In the genomic region with DNA sequence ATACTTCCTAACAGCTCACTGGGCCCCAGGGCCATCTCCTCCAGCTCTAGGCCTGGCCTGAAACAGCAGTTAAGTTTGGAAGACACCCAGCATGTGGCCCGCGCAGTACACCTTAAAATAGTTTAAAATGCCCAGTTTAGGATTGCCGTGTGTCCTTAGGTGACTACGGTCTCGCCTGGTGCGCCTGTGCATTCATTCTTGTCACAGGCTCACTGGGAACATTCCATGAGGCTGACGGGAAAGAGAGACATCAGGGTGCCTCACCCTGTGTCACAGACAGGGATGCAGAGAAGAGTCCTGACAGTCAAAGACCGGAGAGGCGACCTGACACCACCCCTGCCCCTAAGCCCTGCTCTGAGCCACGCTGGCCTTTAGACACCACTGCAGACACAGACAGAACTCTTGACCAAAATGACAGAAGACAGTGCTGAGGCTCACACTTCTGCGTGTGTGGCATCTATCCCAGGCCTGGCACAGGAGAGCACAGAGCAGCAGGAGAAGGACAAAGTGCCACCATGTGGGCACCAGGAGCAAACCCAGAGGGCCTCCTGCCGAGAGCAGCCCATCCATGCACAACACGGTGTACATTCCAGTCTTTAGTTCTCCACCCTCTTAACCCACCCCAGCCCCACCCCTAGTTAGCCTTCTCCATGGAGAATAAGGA, we compare ENCODE assay signal across 20 mouse cellular contexts. TPM values are rescaled to one million over a fixed set of nuclear protein-coding genes. Genes with fewer than 3 reads are reported as not detected.
DNase-seq lines count a peak whose midpoint lies in the region; ATAC-seq and TF ChIP-seq lines count a peak whose summit lies in the region.
"Had no signal": no experiment of that assay in that cellular context is flagged by ENCODE, and none has a peak within 500 bp of the region (broad histone marks: within the 10 kb centered on the region; RNA-seq: fewer than 3 reads in every experiment).

No protein-coding gene starts in this region.

- no peak overlapping the region for H3K4me2 ChIP-seq in heart, embryonic 12.5 days
- H3K4me2 ChIP-seq: forebrain, embryonic 15.5 days; hindbrain, embryonic 15.5 days; limb, embryonic 15.5 days; midbrain, embryonic 11.5 days had no signal

- TF ChIP-seq CTCF in layer of hippocampus, adult 2 months (conservative IDR thresholded peaks at IDR 0.05), result no peak

- H3K4me3 ChIP-seq in heart, embryonic 12.5 days, result no peak overlapping the region
- no peak overlapping the region for H3K4me3 ChIP-seq in layer of hippocampus, adult 2 months
- H3K4me3 ChIP-seq: erythroblast, embryonic 14.5 days; forebrain, embryonic 15.5 days; hindbrain, embryonic 15.5 days; limb, embryonic 15.5 days had no signal

- H3K9me3 ChIP-seq in heart, embryonic 12.5 days (replicated peaks), result no peaks in the 10 kb centered on the region
- H3K9me3 ChIP-seq: forebrain, embryonic 15.5 days; hindbrain, embryonic 15.5 days; limb, embryonic 15.5 days had no signal

- 81% methylated on average over 13 of the region's 13 CpGs for WGBS in heart, embryonic 12.5 days

- ATAC-seq in heart, embryonic 12.5 days (ENCODE audit: insufficient number of reproducible peaks, low FRiP score), result no peak
- ATAC-seq: intestine, postnatal 0 days had no signal

- DNase-seq in heart, adult 11 months, result peak; percentile 93
- no peak for DNase-seq in layer of hippocampus, adult 2 months (ENCODE audit: low spot score in 2 of 2)
- no peak for DNase-seq in layer of hippocampus, postnatal 25 days (ENCODE audit: extremely low spot score in 1 of 2, low spot score in 1 of 2)
- DNase-seq in cerebellum, postnatal 10 days, result peak; percentile 52 to 78
- peak; percentile 39 to 45 for DNase-seq in heart, postnatal 10 days
- DNase-seq in right cerebral cortex, adult 2 months (ENCODE audit: low spot score in 2 of 2), result no peak
- DNase-seq: gastrocnemius, postnatal 14 days; kidney, postnatal 25 days; layer of hippocampus, adult 9-11 months; lung, adult 2 months; lung, postnatal 4 days; right cerebral cortex, postnatal 25 days; thymus, postnatal 25 days had no signal

- no peaks in the 10 kb centered on the region for H3K27me3 ChIP-seq in heart, embryonic 12.5 days (replicated peaks)
- H3K27me3 ChIP-seq: forebrain, embryonic 15.5 days; hindbrain, embryonic 15.5 days; limb, embryonic 15.5 days had no signal

- peaks cover 41% of the 10 kb centered on the region for H3K4me1 ChIP-seq in heart, embryonic 12.5 days (replicated peaks)

- intact Hi-C loops in heart, postnatal 10 days (cut with DNase I), result no loop called here

- H3K27ac ChIP-seq in heart, embryonic 12.5 days (ENCODE audit: poor library complexity, severe bottlenecking), result no peak overlapping the region
- 0 out of 2 replicates have a peak overlapping the region, but pooled peaks have one; percentile 81 for H3K27ac ChIP-seq in layer of hippocampus, adult 2 months
- H3K27ac ChIP-seq: limb, embryonic 15.5 days had no signal

- peaks cover 19% of the 10 kb centered on the region for H3K36me3 ChIP-seq in heart, embryonic 12.5 days

- H3K9ac ChIP-seq in heart, embryonic 12.5 days, result no peak overlapping the region
- H3K9ac ChIP-seq: forebrain, embryonic 15.5 days; hindbrain, embryonic 15.5 days; limb, embryonic 15.5 days had no signal

RNA-seq across cellular contexts. Expression of gene Lpin1, which starts 58.5 kb away (rescaled TPM):
- 6.5 and 6.9 TPM in 2 replicates for polyA plus RNA-seq in heart, embryonic 12.5 days (2016; fragmentation: Nextera tagmentation; extraction: Ambion mirVana)
- total RNA-seq in layer of hippocampus, adult 2 months (2021), result 10 to 100 TPM; 25.3 to 27.6 TPM
- total RNA-seq in layer of hippocampus, postnatal 25 days (2021), result 10 to 100 TPM; 22.8 to 24.0 TPM
- 100 to 1,000 TPM in 1 of 2 experiments, 10 to 100 TPM in 1; 65.1 to 106 TPM for total RNA-seq in heart, postnatal 10 days (2021)

Comparison
In these comparisons a context has a peak if more than half of its experiments do, and no peak if none do; other contexts are left out.
1. DNase-seq: peak in heart, adult 11 months (single experiment), cerebellum, postnatal 10 days (2 of 2) and heart, postnatal 10 days (2 of 2); none in layer of hippocampus, adult 2 months (0 of 2), layer of hippocampus, postnatal 25 days (0 of 2) and right cerebral cortex, adult 2 months (0 of 2).